Mouse (Mus musculus) inflammation-experienced regulatory T-cells, adult 16 weeks (primary cell): ENCODE results near the gene Eri2. TPM values are rescaled to one million over a fixed set of nuclear protein-coding genes. Genes with fewer than 3 reads are reported as not detected.

Experiments used
- polyA plus RNA-seq: library from polyadenylated mRNA; unstranded; fragments of 100-300 nt; shearing (Covaris generic); gene quantifications from one replicate; pipeline ENCODE4 v1.2.1, GENCODE M21; 2017

Gene Eri2
- polyA plus RNA-seq: 14.4 TPM

GRCm38 (mm10) chr7:119793586-119794250 is at the start of gene Eri2, which contains the start of gene Rexo5:
Eri2 (minus strand) TSS chr7:119794058.
Rexo5 (plus strand) TSS chr7:119794006.

DNA sequence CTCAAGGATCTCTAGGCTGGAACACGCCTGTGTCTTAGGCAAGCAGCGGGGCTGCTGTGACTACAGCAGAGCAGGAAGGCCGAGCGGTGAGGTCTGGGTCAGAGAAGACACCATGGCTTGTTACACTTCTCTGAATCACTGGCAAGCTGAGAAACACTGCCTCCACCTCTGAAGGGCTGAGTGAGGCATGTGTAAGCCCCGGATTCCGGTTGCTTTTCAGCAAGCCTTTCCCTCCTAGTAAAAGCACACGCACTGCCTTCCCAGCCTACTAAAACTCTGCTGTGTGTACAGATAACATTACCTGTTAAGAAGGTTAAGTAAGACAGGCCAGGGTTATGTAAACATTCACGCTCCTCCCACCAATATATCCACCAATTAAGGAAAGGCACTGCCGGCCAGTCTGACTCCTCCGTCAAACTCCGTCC is 33.3 kb downstream of the Eri2 start, which contains the start of gene Acsm3:
Gene Acsm3 (plus strand): TSS at position 397 of the 425 bp plus-strand sequence.

GRCm38 (mm10) chr7:119720253-119720946 is 73.5 kb downstream of the Eri2 start, which contains the start of gene Thumpd1:
Thumpd1 (minus strand) TSS chr7:119720798.

Other genes starting within 250 kb of the Eri2 start
- gene Acsm2, start 239.7 kb downstream of the Eri2 start, polyA plus RNA-seq: not detected
- gene Acsm1, start 187.0 kb downstream of the Eri2 start, polyA plus RNA-seq: not detected
- not detected for gene Acsm4, start 104.0 kb downstream of the Eri2 start, polyA plus RNA-seq
- gene Thumpd1, start 73.3 kb downstream of the Eri2 start, polyA plus RNA-seq: 99.0 TPM
- gene Acsm3, start 33.1 kb downstream of the Eri2 start, polyA plus RNA-seq: 0.18 TPM
- gene Rexo5, start 52 bp downstream of the Eri2 start, polyA plus RNA-seq: 52.7 TPM
- 18.6 TPM for gene Lyrm1, start 101.8 kb upstream of the Eri2 start, polyA plus RNA-seq
- gene Dcun1d3, start 102.2 kb upstream of the Eri2 start, polyA plus RNA-seq: 19.8 TPM